Mouse (Mus musculus) heart, postnatal 10 days (tissue): ENCODE results near the gene Krt42. TPM values are rescaled to one million over a fixed set of nuclear protein-coding genes. Genes with fewer than 3 reads are reported as not detected.
"Not testable (repeated sequence)": the region's sequence is repeated elsewhere in the genome, so short reads cannot be mapped to it uniquely, and the experiment has no call there.

ENCODE experiments used
- DNase-seq, 2 experiments: peaks; one replicate each; pipeline ENCODE4 v3.0.0; 2021
- intact Hi-C: fragments of 180-260 bp; cut with DNase I; formaldehyde crosslinking; loops from one replicate; pipeline ENCODE4 v1.15.1; 2025
- total RNA-seq, 2 experiments: library from RNA; stranded (reverse); gene quantifications; 2 replicates each; pipeline ENCODE4 v1.2.3; 2021

Krt42 gene
- not detected for total RNA-seq

- DNase-seq: no peak
- intact Hi-C loops: no loop called here
Measured at GRCm38 (mm10) chr11:100269821-100270332, at the start of gene Krt42. Krt42 (minus strand) TSS chr11:100269871.

GRCm38 (mm10) chr11:100318529-100319451, 49.1 kb upstream of the Krt42 start:
- intact Hi-C loops: no loop called here
- no peak for DNase-seq

- intact Hi-C loops: no loop called here
- no peak for DNase-seq
Measured at GRCm38 (mm10) chr11:100317826-100318380, 48.2 kb upstream of the Krt42 start.

DNA sequence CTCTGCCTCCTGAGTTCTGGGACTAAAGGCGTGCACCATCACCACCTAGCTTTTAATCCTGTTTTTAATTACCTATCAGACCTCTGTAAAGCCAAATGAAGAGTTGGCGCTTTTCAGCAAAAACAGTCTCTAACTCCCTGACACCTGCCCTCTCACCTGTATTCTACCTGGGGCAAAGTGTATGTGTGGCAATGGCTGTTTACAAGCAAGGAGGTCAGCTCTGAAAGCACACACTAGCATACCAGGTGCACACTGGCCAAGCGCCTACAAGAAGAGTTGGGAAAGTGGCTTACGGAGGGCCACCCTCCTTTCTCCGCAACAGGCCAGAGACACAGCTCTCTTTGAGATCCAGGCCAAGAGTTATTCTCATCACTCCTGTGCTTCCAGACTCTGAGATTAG, 45.8 kb upstream of the Krt42 start:
- intact Hi-C loops: no loop called here
- DNase-seq: no peak

GRCm38 (mm10) chr11:100313424-100313823, 43.8 kb upstream of the Krt42 start:
- no peak for DNase-seq
- intact Hi-C loops: no loop called here

DNA sequence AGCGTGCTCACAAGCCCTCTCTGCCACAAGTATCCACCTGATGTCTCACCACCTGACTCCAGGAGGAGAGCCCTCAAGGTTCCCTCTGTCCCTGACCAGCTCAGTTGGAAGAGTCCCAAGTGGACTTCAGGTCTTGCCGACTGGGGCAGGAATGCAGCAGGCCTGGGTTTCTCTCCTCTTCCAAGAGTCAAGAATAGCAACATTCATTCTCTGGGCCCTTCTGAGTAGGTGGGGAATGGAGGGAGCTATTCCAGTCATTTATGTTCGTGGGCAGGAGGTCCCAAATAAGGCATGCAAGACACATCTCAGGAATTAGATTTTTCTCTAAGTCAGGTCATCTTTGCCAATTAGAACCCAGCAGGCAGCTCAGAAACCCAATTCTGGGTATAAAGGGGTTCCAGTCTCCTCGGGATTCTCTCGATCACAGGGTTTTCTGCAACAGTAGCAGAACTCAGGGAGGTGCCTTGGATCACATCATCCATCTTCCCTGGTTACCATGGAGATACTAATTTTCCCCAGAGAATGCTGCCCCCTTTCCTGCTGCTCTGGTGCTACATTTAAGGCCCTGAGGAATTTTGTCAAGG, 42.5 kb upstream of the Krt42 start:
- peak; percentile 60 to 61 for DNase-seq
- intact Hi-C loops: no loop called here

DNA sequence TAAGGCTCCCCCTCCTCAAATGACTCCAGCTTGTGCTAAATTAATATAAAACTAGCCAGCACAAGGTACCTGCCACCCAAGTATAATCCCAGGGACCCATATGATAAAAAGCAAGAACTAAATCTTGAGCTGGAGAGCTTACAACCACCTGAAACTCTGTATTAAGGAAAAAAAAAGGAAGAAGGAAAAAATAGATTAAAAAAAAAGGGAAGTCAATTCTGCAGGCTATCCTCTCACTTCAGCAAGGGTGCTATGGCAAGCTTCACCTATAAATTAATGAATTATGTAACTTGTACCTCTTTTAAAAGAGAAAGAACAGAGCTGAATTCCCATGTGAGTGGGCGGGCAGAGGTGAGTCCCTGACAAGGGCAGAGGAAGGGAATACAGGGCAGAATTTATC, 42.0 kb upstream of the Krt42 start:
- intact Hi-C loops: no loop called here
- DNase-seq: no peak

GRCm38 (mm10) chr11:100308672-100309071, 39.0 kb upstream of the Krt42 start:
- DNase-seq, intact Hi-C loops: not testable (repeated sequence)

- intact Hi-C loops: no loop called here
Measured at GRCm38 (mm10) chr11:100307900-100308299, 38.2 kb upstream of the Krt42 start.

DNA sequence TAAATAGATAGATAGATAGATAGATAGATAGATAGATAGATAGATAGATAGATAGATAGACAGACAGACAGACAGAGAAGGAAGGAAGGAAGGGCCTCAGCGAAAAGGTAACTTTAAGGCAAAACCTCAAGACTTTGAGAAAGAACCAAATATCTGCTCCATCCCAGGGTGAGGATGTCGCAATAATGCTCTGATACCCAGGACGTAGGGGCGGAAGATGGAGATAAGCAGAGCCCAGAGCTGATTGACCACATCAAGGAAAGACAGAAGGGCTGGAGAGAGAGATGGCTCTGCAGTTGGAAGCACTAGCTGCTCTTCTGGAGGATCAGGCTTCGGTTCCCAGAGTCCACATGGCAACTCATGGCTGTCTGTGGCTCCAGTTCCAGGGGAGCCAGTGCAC, 31.6 kb upstream of the Krt42 start:
- DNase-seq: no peak
- intact Hi-C loops: no loop called here

More at GRCm38 (mm10) chr11:100307900-100308299, 38.2 kb upstream of the Krt42 start:
- DNase-seq: no peak

- DNase-seq: peak; percentile 42 to 72
- intact Hi-C loops: no loop called here
Measured at GRCm38 (mm10) chr11:100300293-100300692, 30.6 kb upstream of the Krt42 start.

DNA sequence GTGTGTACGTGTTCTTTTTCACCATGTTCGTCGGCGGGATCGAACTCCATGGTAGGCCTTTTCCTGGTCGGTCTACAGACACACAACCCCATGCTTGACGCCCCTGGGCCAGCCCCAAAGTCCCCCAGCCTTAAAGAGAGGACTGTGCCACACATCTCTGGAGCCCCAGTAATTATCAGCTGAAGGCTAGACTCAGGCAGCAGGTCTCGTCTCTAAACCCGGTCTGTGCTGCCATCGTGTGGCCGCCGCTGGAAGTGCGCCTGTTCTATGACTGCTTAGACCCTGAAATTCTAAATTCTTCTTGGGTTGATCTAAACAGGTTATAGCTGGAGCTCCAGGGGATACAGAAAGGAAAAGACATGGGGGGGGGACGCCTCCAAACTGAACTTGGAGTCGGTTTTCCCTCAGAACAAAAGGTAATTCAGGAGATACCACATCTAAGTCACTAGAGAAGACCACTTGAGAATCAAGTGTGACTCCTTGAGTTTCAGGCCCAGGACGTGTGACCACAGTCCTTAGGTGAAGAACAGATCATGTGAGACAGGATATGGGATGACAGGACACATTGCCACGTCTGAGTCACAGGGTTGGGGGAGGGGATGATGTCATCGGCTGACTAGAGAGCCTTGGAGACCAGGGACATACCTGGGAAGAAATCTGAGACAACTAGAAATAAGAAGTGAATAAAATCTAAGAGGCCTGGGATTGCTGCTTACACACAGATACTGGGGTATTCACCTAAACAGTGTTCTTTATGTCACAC, 28.8 kb upstream of the Krt42 start:
- DNase-seq: peak; percentile 80 to 90
- intact Hi-C loops: loop anchor here (5.0 kb wide), 3 partner anchors 131 to 916 kb away; no protein-coding TSS in a partner anchor

DNA sequence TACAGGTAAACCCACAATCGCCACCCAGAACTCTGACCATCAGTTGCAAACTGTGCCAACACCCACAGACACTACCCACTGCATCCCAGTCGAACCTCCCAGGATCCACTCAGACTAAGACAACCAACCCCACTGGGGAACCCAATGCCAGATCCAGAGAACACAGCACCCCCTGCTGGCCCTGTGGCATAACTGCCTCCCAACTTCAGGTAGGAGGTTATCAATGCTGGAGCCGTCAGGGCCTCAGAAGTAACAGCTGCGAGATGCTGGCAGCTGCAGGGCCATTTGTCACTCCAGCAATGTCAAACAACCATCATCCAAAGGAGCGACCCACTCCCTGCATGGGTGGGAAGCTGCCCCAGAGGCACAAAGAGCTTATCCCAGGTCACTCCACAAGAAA, 28.1 kb upstream of the Krt42 start:
- intact Hi-C loops: loop anchor here (5.0 kb wide), 3 partner anchors 130 to 916 kb away; no protein-coding TSS in a partner anchor
- DNase-seq: peak in 1 of 2 experiments; percentile 15

DNA sequence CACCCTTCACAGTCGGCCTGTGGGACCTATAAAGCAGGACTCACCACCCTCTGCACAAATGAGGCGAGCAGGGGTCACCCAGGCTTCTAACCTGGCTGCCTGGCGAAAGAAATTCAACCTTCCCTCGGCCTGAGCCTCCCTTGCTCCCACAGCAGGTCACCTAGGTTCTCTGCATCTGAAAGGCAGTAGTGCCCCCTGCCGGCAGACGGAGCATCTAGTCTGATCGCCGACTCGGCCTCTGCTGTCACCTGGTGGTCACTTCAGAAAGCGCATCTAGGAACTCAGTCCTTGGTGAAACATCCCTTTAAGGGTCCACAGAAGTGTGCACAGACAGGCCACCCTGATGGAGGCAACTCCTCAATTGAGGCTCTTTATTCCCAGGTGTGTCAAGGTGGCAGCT, 25.6 kb upstream of the Krt42 start:
- peak; percentile 80 to 91 for DNase-seq
- intact Hi-C loops: loop anchor here (5.0 kb wide), 3 partner anchors 128 to 913 kb away; no protein-coding TSS in a partner anchor

DNA sequence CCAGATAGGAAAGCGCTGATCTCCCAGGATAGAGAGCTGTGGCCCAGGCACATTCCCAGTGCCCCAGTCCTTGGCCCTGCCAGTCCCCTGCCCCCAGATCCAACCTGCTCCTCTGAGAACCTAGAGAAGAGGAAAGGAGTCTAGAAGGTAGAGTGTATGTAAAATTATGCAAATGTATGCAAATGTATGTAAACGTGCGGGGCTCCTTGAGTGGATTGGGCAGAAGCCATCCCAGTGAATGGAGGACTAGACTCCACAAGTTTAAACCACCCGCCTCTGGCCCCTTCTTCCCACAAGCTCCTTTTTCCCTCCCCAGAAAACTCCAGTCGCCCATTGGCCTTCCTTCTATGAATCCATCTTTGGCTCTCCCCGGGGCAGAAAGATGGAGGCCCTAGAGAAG, 23.2 kb upstream of the Krt42 start:
- no peak for DNase-seq
- intact Hi-C loops: no loop called here

DNA sequence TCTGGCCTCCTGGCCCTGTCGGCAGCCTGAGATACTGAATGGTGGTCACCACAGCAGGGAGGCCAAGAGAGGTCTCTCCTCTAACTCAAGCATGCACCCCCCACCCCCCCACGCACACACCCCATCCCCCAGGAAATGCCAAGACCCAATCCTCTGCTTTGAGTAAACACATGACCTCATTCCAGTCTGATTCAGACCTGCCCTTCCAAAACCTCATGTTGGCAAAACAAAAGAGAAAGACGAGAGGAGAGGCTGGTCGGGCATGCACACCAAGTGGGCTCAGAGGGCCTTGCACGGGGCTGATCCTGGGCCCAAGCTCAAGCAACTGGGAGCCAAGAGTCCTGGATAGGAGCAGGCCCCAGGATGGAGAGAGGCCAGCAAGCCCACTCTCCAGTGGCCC, 20.6 kb upstream of the Krt42 start:
- peak in 1 of 2 experiments; percentile 20 for DNase-seq
- intact Hi-C loops: no loop called here

- intact Hi-C loops: no loop called here
- peak; percentile 13 to 18 for DNase-seq
Measured at GRCm38 (mm10) chr11:100288942-100289341, 19.3 kb upstream of the Krt42 start.

DNA sequence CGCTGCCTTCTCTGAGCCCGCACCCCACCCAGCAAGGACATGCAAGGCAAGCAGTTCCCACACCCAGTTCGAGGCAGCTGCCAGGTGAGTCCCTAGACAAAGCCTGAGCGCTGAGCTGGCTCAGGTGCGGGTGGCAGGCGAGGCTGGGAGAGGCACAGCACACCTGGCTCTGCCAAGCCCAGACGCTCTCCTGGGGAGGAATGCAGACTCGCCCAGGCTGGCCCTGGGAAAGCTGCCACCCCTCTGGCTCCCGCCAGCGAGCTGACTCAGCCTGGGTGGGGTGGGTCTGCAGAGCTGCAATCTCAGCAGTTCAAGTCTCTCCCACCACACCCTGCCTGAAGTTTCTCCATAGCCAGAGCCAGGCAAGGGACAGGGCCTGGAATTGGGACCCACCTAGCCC, 17.4 kb upstream of the Krt42 start:
- intact Hi-C loops: no loop called here
- DNase-seq: peak; percentile 53 to 60

DNA sequence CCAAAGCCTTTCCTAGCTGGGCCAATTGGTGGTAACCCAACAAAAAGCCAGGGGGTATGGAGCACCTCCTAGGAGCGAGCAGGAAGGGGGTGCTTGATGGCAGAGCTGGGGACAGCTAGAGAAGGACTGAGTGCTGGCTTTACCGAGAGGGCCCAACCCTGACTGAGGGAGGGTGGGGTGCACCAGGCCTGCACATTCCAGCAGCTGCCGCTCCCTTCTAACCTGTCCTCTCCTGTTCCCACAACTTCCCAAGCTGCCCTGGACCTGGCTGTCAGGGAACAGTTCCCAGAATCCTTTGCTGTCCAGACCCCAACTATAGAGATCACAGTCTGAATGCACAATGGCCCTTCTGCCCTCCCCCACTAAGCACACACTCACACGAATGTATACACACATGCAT, 15.3 kb upstream of the Krt42 start:
- DNase-seq: no peak
- intact Hi-C loops: loop anchor here (5.0 kb wide), 1 partner anchor 908 kb away; no protein-coding TSS in a partner anchor

- peak; percentile 75 to 89 for DNase-seq
- intact Hi-C loops: loop anchor here (1.0 to 5.0 kb wide), 3 partner anchors 113 to 905 kb away; no protein-coding TSS in a partner anchor
Measured at GRCm38 (mm10) chr11:100282549-100282948, 12.9 kb upstream of the Krt42 start.
